In genomic region chr16:33701872-33702271, GRCm38 (mm10) we compare ENCODE assay signal across 18 mouse cellular contexts.
"Had no signal": no experiment of that assay in that cellular context is flagged by ENCODE, and none has a peak within 500 bp of the region (broad histone marks: within the 10 kb centered on the region; RNA-seq: fewer than 3 reads in every experiment).

No protein-coding gene starts in this region.

- ATAC-seq: midbrain, embryonic 16.5 days had no signal

- DNase-seq: lung, embryonic 14.5 days; lung, postnatal 10 days; lung, postnatal 4 days; midbrain, embryonic 14.5 days; retina, postnatal 1 day; right cerebral cortex, adult 18-20 months; right cerebral cortex, postnatal 25 days; right cerebral cortex, postnatal 4 days; spleen, adult 18-20 months; thymus, adult 18-20 months; thymus, postnatal 14 days; thymus, postnatal 36 days had no signal

- H3K4me2 ChIP-seq: lung, embryonic 14.5 days; midbrain, embryonic 12.5 days; neural tube, embryonic 13.5 days; neural tube, embryonic 15.5 days had no signal

- H3K27ac ChIP-seq: midbrain, embryonic 10.5 days; midbrain, embryonic 12.5 days; neural tube, embryonic 13.5 days; neural tube, embryonic 15.5 days had no signal

- H3K36me3 ChIP-seq: neural tube, embryonic 13.5 days; neural tube, embryonic 15.5 days had no signal

- H3K27me3 ChIP-seq: midbrain, embryonic 12.5 days; neural tube, embryonic 13.5 days; neural tube, embryonic 15.5 days had no signal

- H3K9me3 ChIP-seq: midbrain, embryonic 10.5 days; midbrain, embryonic 12.5 days; neural tube, embryonic 13.5 days; neural tube, embryonic 15.5 days had no signal

- H3K4me3 ChIP-seq: midbrain, embryonic 10.5 days; midbrain, embryonic 12.5 days; myocyte; neural tube, embryonic 13.5 days; neural tube, embryonic 15.5 days had no signal

- H3K9ac ChIP-seq: lung, embryonic 14.5 days; midbrain, embryonic 12.5 days; neural tube, embryonic 13.5 days; neural tube, embryonic 15.5 days had no signal
